ENCODE assay signal across 16 mouse cellular contexts in the genomic region with DNA sequence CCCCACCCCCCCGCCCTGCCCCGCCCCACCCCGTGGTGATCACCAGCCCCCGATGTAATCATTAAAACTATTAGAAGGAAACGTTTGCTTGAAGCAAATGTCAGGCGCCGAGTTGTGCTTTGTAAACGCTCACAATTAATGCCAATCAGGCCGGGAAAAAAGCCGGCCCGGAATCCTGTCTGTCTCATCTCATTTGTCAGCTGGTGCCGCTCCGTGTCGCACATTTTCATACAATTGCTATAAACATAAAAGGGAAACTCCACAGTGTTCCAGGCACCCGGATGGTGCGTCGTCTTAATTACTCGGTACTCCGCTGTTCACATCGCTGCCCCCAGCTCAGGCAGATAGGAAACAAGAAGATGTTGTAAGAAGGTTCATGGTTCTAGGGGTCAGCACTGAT. TPM values are rescaled to one million over a fixed set of nuclear protein-coding genes. Genes with fewer than 3 reads are reported as not detected.
DNase-seq lines count a peak whose midpoint lies in the region; ATAC-seq lines count a peak whose summit lies in the region.
"Had no signal": no experiment of that assay in that cellular context is flagged by ENCODE, and none has a peak within 500 bp of the region (broad histone marks: within the 10 kb centered on the region; RNA-seq: fewer than 3 reads in every experiment).

No protein-coding gene starts in this region.

- peak; percentile 65 for DNase-seq in Muller cell, postnatal 12 days (ENCODE audit: inconsistent ontology term)
- DNase-seq in frontal cortex, adult 2 months (ENCODE audit: extremely low spot score in 1 of 2, low spot score in 1 of 2) = no peak
- no peak for DNase-seq in urinary bladder, adult 18-20 months (ENCODE audit: low spot score in 2 of 2)
- no peak for DNase-seq in cerebellum, postnatal 10 days
- DNase-seq: adrenal gland, postnatal 25 days; cerebellum, adult 2 months; heart, adult 18-20 months; kidney, postnatal 4 days; liver, postnatal 0 days; right cerebral cortex, postnatal 4 days had no signal

- peaks cover 93% of the 10 kb centered on the region for H3K4me1 ChIP-seq in hindbrain, embryonic 13.5 days (replicated peaks)
- peaks cover 61% of the 10 kb centered on the region for H3K4me1 ChIP-seq in hindbrain, embryonic 16.5 days (ENCODE audit: control insufficient read depth, insufficient read depth, low read depth, low read length)
- H3K4me1 ChIP-seq in forebrain, embryonic 13.5 days = peaks cover 85% of the 10 kb centered on the region
- H3K4me1 ChIP-seq in midbrain, embryonic 16.5 days (ENCODE audit: control insufficient read depth, insufficient read depth, low read length) = peaks cover 54% of the 10 kb centered on the region

- 0 out of 2 replicates have a peak, but pooled peaks cover 1% of the 10 kb centered on the region for H3K27me3 ChIP-seq in hindbrain, embryonic 13.5 days
- H3K27me3 ChIP-seq in hindbrain, embryonic 16.5 days (replicated peaks; ENCODE audit: control insufficient read depth, insufficient read depth, low read length) = no peaks in the 10 kb centered on the region
- H3K27me3 ChIP-seq in forebrain, embryonic 13.5 days = peaks cover 64% of the 10 kb centered on the region
- no peaks in the 10 kb centered on the region for H3K27me3 ChIP-seq in midbrain, embryonic 16.5 days (ENCODE audit: control insufficient read depth, insufficient read depth, low read depth, low read length)

- peak overlapping the region; percentile 52 for H3K27ac ChIP-seq in hindbrain, embryonic 13.5 days
- H3K27ac ChIP-seq in hindbrain, embryonic 16.5 days (ENCODE audit: low read depth, low read length) = no peak overlapping the region
- peak overlapping the region; percentile 36 for H3K27ac ChIP-seq in forebrain, embryonic 13.5 days
- H3K27ac ChIP-seq in midbrain, embryonic 16.5 days (ENCODE audit: low read length) = no peak overlapping the region
- H3K27ac ChIP-seq: embryonic facial prominence, embryonic 13.5 days had no signal

- no peak overlapping the region for H3K4me2 ChIP-seq in hindbrain, embryonic 13.5 days
- H3K4me2 ChIP-seq in hindbrain, embryonic 16.5 days (ENCODE audit: low read length) = no peak overlapping the region
- peak overlapping the region; percentile 28 for H3K4me2 ChIP-seq in forebrain, embryonic 13.5 days
- H3K4me2 ChIP-seq in midbrain, embryonic 16.5 days (ENCODE audit: low read length) = peak overlapping the region; percentile 12; the same call in 1 of the 2 replicates
- H3K4me2 ChIP-seq: embryonic facial prominence, embryonic 13.5 days had no signal

- WGBS in hindbrain, embryonic 13.5 days = 25% methylated on average over 20 of the region's 20 CpGs
- 24% methylated on average over 20 of the region's 20 CpGs for WGBS in hindbrain, embryonic 16.5 days
- WGBS in forebrain, embryonic 13.5 days = 21% methylated on average over 20 of the region's 20 CpGs
- WGBS in midbrain, embryonic 16.5 days = 29% methylated on average over 20 of the region's 20 CpGs

- no peaks in the 10 kb centered on the region for H3K36me3 ChIP-seq in hindbrain, embryonic 13.5 days
- H3K36me3 ChIP-seq in hindbrain, embryonic 16.5 days (ENCODE audit: control insufficient read depth, insufficient read depth, low read length) = no peaks in the 10 kb centered on the region
- no peaks in the 10 kb centered on the region for H3K36me3 ChIP-seq in forebrain, embryonic 13.5 days (ENCODE audit: poor library complexity, severe bottlenecking)
- no peaks in the 10 kb centered on the region for H3K36me3 ChIP-seq in midbrain, embryonic 16.5 days (ENCODE audit: control insufficient read depth, insufficient read depth, low read length)
- H3K36me3 ChIP-seq: embryonic facial prominence, embryonic 13.5 days had no signal

- H3K4me3 ChIP-seq in hindbrain, embryonic 13.5 days = no peak overlapping the region
- H3K4me3 ChIP-seq in hindbrain, embryonic 16.5 days (ENCODE audit: low read length) = no peak overlapping the region
- no peak overlapping the region for H3K4me3 ChIP-seq in forebrain, embryonic 13.5 days
- H3K4me3 ChIP-seq in midbrain, embryonic 16.5 days (ENCODE audit: low read depth, low read length) = no peak overlapping the region
- H3K4me3 ChIP-seq: embryonic facial prominence, embryonic 13.5 days had no signal

- H3K9me3 ChIP-seq in hindbrain, embryonic 13.5 days = no peaks in the 10 kb centered on the region
- no peaks in the 10 kb centered on the region for H3K9me3 ChIP-seq in hindbrain, embryonic 16.5 days (ENCODE audit: control insufficient read depth, low read length)
- no peaks in the 10 kb centered on the region for H3K9me3 ChIP-seq in forebrain, embryonic 13.5 days (replicated peaks)
- no peaks in the 10 kb centered on the region for H3K9me3 ChIP-seq in midbrain, embryonic 16.5 days (replicated peaks; ENCODE audit: control insufficient read depth, low read length, poor library complexity, severe bottlenecking)
- H3K9me3 ChIP-seq: embryonic facial prominence, embryonic 13.5 days had no signal

- no peak overlapping the region for H3K9ac ChIP-seq in hindbrain, embryonic 13.5 days
- H3K9ac ChIP-seq in hindbrain, embryonic 16.5 days (ENCODE audit: low read depth, low read length) = no peak overlapping the region
- no peak overlapping the region for H3K9ac ChIP-seq in forebrain, embryonic 13.5 days
- H3K9ac ChIP-seq in midbrain, embryonic 16.5 days (ENCODE audit: low read depth, low read length) = no peak overlapping the region
- H3K9ac ChIP-seq: embryonic facial prominence, embryonic 13.5 days; liver, postnatal 0 days had no signal

- no peak for ATAC-seq in hindbrain, embryonic 13.5 days (ENCODE audit: low FRiP score)
- no peak for ATAC-seq in hindbrain, embryonic 16.5 days
- ATAC-seq in forebrain, embryonic 13.5 days = no peak
- ATAC-seq in midbrain, embryonic 16.5 days = no peak
- ATAC-seq: activated CD4-positive, CD25-positive, alpha-beta regulatory T cell, adult 4 months; liver, postnatal 0 days had no signal

RNA-seq across cellular contexts. Expression of gene Fam222a, which starts 10.5 kb away (rescaled TPM):
- polyA plus RNA-seq in hindbrain, embryonic 13.5 days (2015; fragmentation: Nextera tagmentation; extraction: Ambion mirVana) = 5.8 and 6.4 TPM in 2 replicates
- polyA plus RNA-seq in hindbrain, embryonic 16.5 days (2015; fragmentation: Nextera tagmentation; extraction: Ambion mirVana) = 4.7 and 4.9 TPM in 2 replicates
- polyA plus RNA-seq in forebrain, embryonic 13.5 days (2015; fragmentation: Nextera tagmentation; extraction: Ambion mirVana) = 4.8 and 4.9 TPM in 2 replicates
- polyA plus RNA-seq in midbrain, embryonic 16.5 days (2015; fragmentation: Nextera tagmentation; extraction: Ambion mirVana) = 5.3 and 6.0 TPM in 2 replicates
- 8.3 and 10.6 TPM in 2 replicates for polyA plus RNA-seq in frontal cortex, adult 2 months (2012; rRNA removed)
- polyA plus RNA-seq: activated CD4-positive, CD25-positive, alpha-beta regulatory T cell, adult 4 months had no signal

Comparison
In these comparisons a context has a peak if more than half of its experiments do, and no peak if none do; other contexts are left out.
1. H3K27ac ChIP-seq: peak in hindbrain, embryonic 13.5 days (single experiment) and forebrain, embryonic 13.5 days (single experiment); none in hindbrain, embryonic 16.5 days (single experiment) and midbrain, embryonic 16.5 days (single experiment).
2. H3K4me2 ChIP-seq: peak in forebrain, embryonic 13.5 days (single experiment) and midbrain, embryonic 16.5 days (single experiment); none in hindbrain, embryonic 13.5 days (single experiment) and hindbrain, embryonic 16.5 days (single experiment).